Mouse (Mus musculus): ENCODE measurements at regions not wholly inside any gene's neighbourhood (a gene's known extent, or its start where the extent isn't known, plus 50 kb on each side); places are given as distances from the start of the nearest gene placed in this dataset.
A peak's percentile ranks its signal among the peaks of the same experiment; 100 is the strongest.

DNA sequence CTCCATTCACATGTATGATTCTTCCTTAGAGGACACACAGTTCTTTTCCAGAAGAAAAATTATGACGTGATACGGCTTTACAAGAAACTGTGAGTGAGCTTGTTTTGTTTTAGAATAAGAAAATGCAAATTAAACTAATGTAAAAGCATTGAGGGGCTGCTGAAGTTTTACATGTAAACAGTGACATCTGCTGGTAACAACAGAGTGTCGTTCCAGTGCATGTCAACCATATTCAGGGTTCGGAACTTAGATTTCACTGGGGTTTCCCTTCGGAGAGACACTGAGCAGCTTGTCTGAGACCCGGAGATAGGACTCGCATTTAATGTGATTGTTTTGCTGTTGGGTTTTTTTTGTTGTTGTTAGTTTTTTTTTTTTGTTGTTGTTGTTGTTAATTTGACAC, 148.4 kb upstream of the Ube3a start:
- DNase-seq (ENCODE audit: low read depth): peak; percentile 55

Measured in 416B (cell line).